Mouse (Mus musculus) CH12F3 (cell line): ENCODE results near the gene Atxn1.

Experiments used
- in situ Hi-C: fragments of 300-500 bp; cut with MboI; formaldehyde crosslinking; loops from 2 replicates; pipeline ENCODE4 v1.14.3; 2020; ENCODE audit warnings: low sequenced_read_pairs

Gene Atxn1

GRCm38 (mm10) chr13:45642913-45643312, 321.9 kb downstream of the Atxn1 start:
- in situ Hi-C loops = no loop called here

GRCm38 (mm10) chr13:45640431-45640830, 324.4 kb downstream of the Atxn1 start:
- in situ Hi-C loops = no loop called here

GRCm38 (mm10) chr13:45638281-45638680, 326.5 kb downstream of the Atxn1 start:
- in situ Hi-C loops = no loop called here

GRCm38 (mm10) chr13:45637324-45637723, 327.5 kb downstream of the Atxn1 start:
- in situ Hi-C loops = no loop called here

- in situ Hi-C loops = no loop called here
These were observed 328.4 kb downstream of the Atxn1 start for GRCm38 (mm10) chr13:45636435-45636834.

- in situ Hi-C loops = no loop called here
These were observed 330.9 kb downstream of the Atxn1 start for GRCm38 (mm10) chr13:45633918-45634317.

GRCm38 (mm10) chr13:45632133-45632532, 332.7 kb downstream of the Atxn1 start:
- in situ Hi-C loops = no loop called here

GRCm38 (mm10) chr13:45630518-45631290, 334.1 kb downstream of the Atxn1 start:
- in situ Hi-C loops = no loop called here

GRCm38 (mm10) chr13:45629750-45630149, 335.1 kb downstream of the Atxn1 start:
- in situ Hi-C loops = no loop called here

GRCm38 (mm10) chr13:45628341-45628740, 336.5 kb downstream of the Atxn1 start:
- in situ Hi-C loops = no loop called here

GRCm38 (mm10) chr13:45627206-45627751, 337.5 kb downstream of the Atxn1 start:
- in situ Hi-C loops = no loop called here

GRCm38 (mm10) chr13:45625740-45626139, 339.1 kb downstream of the Atxn1 start:
- in situ Hi-C loops = no loop called here

GRCm38 (mm10) chr13:45623846-45624245, 341.0 kb downstream of the Atxn1 start:
- in situ Hi-C loops = no loop called here

GRCm38 (mm10) chr13:45622871-45623546, 341.8 kb downstream of the Atxn1 start:
- in situ Hi-C loops = no loop called here

GRCm38 (mm10) chr13:45620687-45621086, 344.1 kb downstream of the Atxn1 start:
- in situ Hi-C loops = no loop called here

- in situ Hi-C loops = no loop called here
These were observed 344.5 kb downstream of the Atxn1 start for GRCm38 (mm10) chr13:45620281-45620680.

GRCm38 (mm10) chr13:45617988-45618387, 346.8 kb downstream of the Atxn1 start:
- in situ Hi-C loops = no loop called here

- in situ Hi-C loops = no loop called here
These were observed 350.0 kb downstream of the Atxn1 start for GRCm38 (mm10) chr13:45614762-45615161.

GRCm38 (mm10) chr13:45613346-45613745, 351.5 kb downstream of the Atxn1 start:
- in situ Hi-C loops = no loop called here

- in situ Hi-C loops = no loop called here
These were observed 353.3 kb downstream of the Atxn1 start for GRCm38 (mm10) chr13:45611554-45611953.

GRCm38 (mm10) chr13:45609461-45609860, 355.3 kb downstream of the Atxn1 start:
- in situ Hi-C loops = no loop called here

GRCm38 (mm10) chr13:45608593-45608992, 356.2 kb downstream of the Atxn1 start:
- in situ Hi-C loops = no loop called here
